Mouse (Mus musculus) spleen, postnatal 4 days (tissue): ENCODE measurements around the gene Kcnd3.
"Not testable (repeated sequence)": the region's sequence is repeated elsewhere in the genome, so short reads cannot be mapped to it uniquely, and the experiment has no call there.

ENCODE experiments used
- DNase-seq, 2 experiments: peaks; one replicate each; pipeline ENCODE4 v3.0.0; 2022; ENCODE audit warnings: low spot score in 2 of 2

Gene Kcnd3

DNA sequence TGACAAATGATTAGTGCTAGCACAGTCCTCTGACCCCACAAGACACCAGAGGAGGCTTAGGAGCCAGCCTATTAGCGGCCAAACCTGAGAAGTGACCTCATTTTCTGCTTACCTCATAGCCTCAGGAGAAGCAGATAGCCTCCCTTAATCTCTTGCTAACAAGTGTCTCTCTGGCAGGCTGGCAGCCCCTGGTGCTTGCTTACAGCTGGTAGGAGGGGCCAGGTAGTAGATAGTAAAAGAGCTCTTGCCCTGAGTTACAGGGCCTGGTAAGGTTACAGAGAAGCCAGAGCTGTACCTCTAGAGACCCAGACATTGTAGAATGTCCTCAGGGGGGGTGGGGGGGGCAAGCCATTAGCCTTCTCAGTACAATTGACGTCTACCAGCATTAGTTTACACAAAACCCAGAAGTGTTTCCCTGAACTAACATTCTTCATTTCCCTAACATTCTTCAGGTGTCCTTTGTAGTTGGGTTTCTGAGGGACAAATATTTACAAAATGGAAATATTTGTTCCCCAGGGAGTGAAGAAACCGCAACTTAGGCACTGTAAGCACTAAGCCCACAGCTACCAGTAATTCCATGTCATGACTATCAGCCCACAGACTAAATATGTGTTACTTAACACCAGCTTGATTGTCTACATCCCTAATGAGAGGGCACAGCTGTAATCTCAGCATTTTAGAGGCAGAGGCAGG is 247.3 kb downstream of the Kcnd3 start:
- DNase-seq: peak in 1 of 2 experiments; percentile 60

DNA sequence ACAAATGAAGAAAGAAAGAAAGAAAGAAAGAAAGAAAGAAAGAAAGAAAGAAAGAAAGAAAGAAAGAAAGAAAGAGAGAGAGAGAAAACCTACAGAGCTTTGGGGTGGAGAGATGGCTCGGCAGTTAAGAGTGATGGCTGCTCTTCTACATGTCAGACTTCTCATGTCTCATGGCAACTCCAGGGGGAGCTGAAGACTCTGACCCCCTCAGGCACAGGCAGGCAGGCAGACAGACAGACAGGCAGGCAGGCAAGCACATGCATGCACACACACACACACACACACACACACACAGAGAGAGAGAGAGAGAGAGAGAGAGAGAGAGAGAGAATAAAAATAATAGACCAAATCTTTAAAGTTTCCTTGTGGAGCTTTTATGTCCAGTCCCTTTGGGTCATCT is 248.7 kb downstream of the Kcnd3 start:
- not testable (repeated sequence) for DNase-seq

DNA sequence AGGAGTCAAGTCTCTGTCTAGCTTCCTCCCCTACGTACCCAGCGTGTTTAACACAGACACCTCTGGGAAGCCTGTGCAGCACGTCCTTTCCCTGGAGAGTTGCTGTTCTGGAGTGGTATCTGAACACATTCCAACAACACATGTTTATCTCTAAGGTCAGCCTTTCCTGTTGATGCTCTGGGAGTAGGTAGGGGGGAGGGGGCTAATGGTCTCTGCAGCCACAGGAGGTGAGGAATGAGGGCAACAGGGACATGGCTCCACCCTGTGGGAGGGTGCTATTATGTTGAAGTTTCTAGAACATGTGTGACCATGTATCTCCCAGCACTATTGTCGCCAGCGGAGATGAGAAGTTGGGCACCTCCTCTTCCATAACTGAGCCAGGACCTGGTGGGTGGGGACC is 249.3 kb downstream of the Kcnd3 start:
- DNase-seq: no peak

DNA sequence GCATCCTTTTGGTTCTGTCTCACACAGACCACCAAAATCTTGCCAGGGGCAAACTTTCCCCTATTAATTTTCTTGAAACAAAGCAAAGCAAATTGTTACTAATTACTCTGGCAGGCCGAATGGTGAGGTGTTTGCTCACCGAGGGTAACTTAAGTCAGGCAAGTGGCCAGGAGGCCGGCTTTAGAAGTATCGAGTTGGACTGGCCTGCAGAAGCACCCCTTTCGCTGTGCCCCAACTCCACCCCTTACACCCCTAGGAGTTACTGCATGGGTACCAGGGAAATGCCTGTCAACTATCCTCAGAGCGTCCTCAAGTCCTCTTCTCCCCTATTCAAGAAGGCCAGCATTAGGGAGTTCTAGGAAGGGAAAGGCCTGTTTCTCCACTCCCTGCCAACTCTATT is 251.4 kb downstream of the Kcnd3 start:
- no peak for DNase-seq

DNA sequence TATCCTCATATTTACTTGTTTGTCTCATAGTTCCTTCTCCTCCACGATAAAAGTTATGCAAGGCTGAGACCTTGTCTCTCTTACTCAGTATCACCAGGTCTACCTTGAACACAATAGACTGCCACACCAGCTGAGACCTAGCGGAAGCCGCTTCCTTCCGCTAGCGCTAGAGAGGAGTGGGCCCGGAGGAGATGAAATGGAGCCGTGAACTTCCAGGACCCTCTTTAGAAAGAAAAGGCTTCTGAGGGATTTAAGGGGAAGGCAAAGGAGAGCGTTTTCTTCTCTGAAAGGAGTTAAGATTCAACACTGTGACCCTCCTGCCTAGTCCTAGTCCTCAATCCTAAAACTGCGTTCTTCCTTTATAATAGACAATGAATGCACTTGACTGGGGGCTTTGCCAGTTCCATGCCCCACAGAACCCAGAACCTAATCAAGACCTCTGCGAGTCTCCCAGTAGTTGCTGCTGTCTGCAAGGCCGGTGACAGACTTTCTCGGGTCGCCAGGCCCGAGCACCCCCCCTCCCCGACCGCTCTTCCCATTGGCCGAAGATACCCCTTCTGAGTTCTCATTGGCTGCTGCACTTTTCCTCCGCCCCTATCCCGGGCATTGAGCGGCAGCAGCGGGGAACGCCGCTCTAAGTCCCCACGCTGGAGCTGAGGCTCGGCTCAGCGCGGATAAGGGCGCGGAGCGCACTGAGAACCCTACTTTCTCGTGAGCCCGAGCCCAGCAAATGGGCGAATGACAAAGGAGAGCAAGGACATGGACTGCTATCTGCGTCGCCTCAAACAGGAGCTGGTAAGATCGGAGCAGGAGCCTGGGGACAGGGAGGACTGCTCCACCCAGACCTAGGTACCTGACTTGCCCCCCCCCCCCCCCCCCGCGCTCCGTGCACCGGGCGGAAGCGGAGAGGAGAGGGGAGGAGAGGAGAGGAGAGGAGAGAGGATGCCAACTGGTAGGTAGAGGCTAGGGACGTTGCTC is 252.2 kb downstream of the Kcnd3 start, which contains the start of gene Inka2:
TSS of gene Inka2 (plus strand) at position 569 of the 978 bp plus-strand sequence.
- DNase-seq: peak; percentile 74 to 79

DNA sequence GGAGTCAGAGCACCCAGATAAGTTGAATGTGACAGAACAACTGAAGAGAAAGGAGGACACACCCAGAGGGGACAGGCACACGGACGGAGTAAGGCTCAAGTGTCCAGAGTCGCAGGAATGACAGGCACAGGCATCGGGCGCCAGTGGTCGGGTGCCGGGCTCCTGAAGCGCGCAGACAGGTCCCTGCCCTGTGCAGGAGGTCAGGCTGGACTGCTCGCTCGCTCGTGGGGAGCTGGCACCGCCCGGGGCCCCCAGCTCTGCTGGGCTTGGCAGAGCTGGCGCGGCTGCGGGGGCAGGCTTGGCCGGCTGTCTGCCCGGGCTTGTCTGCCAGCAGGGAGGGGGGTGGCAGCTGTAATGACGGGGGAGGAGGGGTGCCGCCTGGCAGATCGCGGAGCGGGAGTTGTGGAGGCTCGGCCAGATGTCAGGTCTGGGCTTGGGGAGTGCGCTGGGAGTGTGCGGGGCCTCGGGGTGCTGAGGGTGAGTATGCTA is 253.0 kb downstream of the Kcnd3 start:
- DNase-seq: peak; percentile 33 to 74

DNA sequence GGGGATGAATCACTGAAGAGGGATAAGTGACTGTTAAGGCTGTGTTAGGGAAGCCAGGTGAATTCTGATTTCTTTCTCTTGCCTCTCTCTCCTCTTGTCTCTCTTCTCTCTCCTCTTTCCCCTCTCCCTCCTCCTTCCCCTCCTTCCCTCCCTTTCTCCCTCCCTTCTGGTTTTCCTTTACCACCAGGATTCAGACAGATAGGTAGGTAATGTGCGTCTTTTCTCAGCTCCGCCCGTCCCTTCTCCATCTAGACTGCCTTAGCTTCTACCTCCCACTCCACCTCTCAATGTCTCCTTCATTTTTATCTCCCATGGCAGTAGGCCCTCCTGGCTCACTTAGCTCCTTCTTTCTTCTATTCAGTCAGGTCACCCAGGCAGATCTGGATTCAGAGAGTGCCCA is 253.4 kb downstream of the Kcnd3 start:
- DNase-seq: no peak

DNA sequence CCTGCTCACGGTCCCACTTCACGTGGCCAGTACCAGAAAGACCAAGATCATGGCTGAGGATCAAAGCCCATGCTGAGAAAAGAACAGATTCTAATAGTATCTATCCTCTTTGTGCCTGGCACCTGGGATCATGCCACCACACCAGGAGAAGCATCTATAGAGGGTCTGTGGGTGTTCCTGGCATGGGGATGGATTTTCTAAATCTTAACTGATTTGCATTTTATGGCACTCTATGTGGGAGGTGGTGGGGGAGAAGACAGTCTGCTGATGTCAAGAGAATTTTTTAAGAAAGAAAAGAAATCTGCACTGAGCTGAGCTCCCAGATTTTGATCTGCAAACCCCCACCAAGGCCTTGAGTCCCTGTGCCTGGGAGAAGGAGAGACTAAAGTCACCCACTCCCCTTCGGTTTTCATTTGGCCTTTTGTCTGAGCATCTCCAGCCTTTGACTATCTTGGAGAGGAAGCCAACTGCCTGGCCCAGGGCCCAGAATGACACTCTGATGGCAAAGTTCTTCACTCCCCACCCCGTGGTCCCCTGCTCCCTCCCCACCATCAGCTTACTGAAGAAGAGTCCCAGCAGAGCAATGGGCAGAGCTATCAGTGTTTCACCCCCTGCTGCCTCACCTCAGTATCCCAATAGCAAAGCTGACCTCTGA is 254.4 kb downstream of the Kcnd3 start:
- no peak for DNase-seq

DNA sequence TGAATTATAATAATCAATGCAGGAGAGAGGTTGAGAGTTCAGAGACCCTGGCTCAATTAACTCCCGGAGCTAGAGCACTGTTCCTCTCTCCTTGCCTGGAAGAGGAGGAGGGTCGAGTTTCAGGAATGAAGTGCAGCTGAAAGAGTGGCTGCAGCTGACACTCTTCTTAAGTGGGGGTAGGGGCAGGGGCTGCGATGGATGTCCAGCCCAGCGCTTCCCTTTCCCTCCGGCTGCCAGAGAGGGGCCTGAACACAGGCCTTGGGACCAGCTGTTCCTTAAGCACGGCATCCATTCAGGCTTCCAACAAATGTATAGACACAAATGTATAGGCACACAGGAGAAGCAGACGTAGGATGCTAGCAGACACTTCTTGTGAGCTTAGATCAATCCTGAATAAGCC is 255.5 kb downstream of the Kcnd3 start:
- no peak for DNase-seq

DNA sequence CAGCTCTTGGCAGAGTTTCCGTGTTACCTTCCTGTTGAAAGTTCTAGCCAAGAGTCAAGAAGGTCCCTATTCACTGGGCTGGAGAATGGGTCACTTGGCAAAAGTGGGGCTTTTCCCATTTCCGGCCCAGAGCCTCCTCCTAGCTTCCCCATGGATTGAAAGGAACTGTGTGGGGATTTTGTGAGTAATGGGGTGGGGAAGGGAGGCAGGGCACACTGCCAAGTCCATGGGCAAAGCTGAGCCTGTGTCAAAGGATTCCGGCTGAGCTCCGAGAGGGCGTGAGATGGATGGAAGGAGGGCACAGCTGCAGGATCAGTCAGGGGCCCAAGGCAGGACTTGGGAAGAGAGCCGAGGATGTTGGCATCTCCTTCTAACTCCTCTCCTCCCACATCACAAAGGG is 258.1 kb downstream of the Kcnd3 start:
- DNase-seq: no peak

DNA sequence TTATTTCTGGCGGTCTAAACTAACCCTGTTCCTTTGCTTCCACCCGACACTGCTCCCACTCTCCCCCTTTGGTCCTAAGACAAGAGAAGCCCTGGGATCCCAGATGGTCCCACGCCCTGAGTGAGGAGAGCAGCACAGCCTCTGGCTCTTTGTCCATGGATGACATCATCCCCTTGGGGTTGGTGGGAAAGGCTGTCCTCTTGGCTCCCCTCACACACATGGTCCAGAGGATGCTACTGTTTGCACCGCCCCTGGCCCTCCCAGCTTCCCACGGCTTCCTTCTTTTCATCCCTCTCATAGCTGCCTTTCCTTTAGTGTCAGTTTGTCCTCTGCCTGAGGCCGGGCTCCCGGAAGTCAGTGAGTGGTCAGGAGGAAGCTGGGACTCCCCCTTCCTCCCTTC is 259.6 kb downstream of the Kcnd3 start:
- DNase-seq: no peak

DNA sequence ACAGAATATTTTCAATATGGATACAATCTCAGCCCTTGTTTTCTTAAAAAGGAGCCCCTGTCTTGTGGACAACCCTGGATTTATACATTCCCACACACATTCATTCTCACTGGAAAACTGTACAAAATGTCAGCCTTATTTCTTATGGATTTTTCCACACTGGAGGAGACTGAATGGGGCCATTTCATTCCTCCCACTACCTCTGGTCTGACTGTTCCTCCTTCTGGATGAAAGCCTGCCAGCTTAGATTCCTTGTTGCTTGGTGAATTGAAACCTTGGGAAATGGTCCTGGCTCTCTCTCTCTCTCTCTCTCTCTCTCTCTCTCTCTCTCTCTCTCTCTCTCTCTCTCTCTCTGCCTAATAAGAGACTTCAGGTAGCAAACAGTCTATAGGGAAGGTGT is 260.7 kb downstream of the Kcnd3 start:
- DNase-seq: no peak

DNA sequence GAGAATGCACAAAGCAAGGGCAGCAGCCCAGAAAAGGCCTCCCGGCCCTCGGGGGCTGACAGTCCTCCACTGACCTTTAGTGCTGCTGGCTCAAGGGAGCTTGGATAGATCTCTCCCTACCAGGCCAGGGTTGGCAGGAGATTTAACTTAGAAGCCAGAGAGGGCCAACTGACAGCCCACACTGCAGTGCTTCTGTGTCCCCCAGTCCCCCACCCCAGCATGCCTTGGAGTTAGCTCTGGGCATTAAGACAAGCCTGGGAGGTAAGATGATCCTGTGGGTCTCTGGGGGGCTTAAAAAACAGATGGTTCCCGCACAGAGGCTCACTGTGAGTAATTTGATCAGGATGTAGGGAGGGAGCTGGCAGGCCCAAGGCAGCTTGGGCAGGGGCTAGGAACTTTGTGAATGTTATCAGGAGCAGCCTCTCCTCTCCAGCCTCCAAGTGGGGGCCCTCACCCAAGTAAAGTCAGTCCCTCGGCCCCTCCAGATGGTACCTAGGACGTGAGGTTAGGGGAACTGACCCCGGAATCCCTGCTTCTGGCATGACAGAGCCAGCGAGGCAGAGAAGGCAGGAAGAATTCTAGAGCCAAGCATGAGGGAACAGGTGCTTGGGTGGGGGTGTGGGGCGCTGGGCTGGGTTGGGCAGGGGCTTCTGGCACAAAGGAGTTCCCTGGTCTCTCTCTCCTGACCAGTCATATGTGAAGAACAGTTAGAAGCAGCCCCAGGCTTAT is 262.1 kb downstream of the Kcnd3 start:
- no peak for DNase-seq

DNA sequence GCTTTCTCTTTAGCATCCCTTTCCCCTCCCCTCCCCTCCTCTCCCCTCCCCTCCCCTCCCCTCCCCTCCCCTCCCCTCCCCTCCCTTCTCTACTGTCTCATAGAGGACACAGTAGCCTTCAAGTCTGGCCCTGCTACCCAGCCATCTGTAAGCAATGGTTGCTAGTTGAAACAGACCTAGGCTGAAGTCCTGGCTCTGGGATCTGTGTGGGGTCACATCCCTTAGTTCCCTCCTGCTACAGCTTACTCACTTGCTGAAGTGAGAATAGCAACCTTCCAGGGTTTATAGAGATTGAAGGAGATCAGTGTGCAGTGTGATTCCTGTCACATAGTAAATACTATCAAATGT is 262.7 kb downstream of the Kcnd3 start:
- no peak for DNase-seq

DNA sequence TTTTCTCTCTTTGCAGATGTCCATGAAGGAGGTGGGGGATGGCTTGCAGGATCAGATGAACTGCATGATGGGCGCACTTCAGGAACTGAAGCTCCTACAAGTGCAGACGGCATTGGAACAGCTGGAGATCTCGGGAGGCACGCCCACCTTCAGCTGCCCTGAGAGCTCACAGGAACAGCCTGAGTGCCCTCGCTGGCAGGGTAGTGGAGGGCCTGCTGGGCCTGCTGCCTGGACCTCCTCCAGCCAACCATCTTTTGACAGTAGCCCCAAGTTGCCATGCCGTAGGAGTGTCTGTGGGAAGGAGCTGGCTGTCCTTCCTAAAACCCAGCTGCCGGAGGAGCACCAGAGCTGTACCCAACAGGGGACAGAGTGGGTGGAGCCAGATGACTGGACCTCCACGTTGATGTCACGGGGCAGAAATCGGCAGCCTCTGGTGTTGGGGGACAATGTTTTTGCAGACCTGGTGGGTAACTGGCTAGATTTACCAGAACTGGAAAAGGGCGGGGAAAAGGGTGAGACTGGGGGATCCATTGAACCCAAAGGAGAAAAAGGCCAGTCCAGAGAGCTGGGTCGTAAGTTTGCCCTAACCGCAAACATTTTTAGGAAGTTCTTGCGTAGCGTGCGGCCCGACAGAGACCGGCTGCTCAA is 264.3 kb downstream of the Kcnd3 start:
- no peak for DNase-seq

DNA sequence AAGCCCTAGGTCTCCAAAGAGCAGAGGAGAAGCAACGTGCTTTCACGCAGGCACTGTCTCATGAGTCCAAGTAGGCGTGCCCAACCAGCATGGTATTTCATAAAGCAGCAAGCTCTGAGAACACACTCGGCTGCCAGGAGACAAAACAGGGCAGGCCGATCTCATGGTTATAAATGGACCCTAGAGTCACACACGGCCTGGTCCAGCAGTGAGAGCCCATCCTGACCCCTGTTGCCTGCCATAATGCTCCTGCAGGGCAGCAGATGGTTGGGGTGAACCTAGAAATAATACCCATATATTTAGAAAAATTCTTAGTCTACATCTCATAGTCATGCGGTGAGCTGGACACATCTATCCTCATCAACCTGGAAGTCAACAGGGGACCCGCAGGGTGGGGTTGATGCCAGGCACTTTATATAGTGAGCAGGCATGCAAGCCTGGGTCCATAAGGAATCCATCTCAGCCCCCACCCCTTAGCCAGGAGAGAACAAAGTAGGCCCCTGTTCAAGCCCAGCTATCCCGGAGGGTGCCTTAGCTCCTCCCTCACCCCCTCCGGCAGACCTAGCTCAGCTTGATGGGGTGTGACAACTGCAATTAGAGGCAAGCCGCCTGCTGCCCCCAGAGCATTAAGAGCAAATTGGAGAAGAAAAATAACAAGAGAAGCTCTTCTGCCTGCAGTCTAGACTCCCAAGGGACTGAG is 265.9 kb downstream of the Kcnd3 start:
- peak in 1 of 2 experiments; percentile 53 for DNase-seq

DNA sequence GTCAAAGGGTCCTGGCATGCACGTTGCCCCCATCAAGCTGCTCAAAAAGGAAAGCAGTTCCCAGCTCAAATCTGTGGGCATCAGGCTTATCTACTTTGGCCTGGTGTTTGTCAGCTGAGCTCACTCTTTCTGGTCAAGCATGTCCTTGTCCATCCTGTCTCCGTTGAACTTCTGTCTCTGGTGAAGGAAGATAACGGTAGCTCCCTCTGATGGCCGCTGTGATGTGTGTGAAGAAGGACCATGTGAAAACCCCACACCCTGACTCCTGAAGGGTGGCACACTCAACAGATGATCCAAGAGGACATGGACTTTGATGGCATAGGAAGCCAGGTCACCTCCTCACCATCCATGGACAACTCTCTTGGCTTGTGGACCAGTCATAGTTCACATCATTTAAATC is 266.6 kb downstream of the Kcnd3 start:
- peak in 1 of 2 experiments; percentile 39 for DNase-seq

DNA sequence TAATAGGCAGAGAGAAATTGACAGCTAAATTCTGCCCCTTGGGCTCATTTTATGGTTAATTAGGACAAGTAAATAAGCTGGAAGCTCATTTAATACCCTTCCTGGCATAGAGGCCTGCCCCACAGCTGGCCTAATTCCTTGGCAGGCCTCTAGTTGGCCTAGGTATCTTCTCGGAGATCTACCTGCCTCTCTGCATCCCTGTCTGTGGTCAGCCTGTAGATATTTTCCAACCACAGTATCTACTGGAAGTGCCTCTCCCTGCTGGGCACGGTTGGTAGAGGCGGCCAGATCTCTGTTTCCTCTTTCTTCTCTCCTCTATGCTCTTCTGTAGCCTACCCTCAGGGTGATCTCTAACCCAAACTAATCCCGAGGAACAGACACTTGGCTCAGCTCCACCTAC is 267.8 kb downstream of the Kcnd3 start:
- DNase-seq: peak in 1 of 2 experiments; percentile 45

DNA sequence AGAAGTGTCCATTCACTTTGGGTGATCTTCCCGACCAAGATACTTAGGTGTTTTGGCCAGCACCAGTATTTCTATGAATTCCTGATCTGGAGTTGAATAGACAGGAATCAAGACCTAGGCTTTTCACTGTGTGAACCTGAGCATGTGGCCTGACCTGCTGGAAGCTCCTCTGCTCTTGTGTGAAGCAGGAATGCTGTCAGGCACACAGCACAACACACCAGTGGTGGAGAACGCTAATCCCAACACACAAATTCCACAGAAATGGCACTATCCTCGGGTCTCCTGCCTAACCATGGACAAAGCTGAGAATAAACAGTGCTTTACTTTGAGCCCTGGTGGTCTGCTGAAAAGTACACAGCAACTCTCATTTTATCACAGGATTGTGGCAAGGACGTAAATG is 268.4 kb downstream of the Kcnd3 start:
- peak in 1 of 2 experiments; percentile 49 for DNase-seq

DNA sequence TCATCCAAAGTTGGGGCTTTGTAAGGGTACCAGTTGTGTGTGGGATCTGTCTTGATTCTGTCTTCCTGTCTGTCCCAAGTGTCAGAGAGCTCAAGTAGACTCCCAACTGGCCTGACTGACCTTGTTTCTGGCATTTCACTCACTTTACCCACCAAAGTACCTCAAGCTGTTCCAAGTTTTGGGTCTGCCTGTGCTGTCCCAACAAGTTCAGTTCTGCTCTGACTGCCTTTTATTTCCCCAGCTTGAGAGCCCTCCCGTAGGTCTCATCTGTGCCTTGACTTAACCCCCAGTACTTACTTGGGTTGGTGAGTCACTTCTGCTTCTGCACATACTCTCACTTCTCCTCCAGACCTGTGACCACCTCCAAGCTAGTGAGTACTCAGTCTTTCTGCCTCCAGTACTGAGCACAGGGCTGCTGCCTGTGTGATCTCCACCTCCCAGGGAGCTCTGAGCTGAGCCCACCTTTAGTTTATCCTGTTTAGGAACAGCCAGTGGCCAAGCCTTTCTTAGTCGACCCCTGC is 269.6 kb downstream of the Kcnd3 start:
- peak in 1 of 2 experiments; percentile 56 for DNase-seq
